Mouse (Mus musculus): ENCODE results near the gene Tead3.

DNA sequence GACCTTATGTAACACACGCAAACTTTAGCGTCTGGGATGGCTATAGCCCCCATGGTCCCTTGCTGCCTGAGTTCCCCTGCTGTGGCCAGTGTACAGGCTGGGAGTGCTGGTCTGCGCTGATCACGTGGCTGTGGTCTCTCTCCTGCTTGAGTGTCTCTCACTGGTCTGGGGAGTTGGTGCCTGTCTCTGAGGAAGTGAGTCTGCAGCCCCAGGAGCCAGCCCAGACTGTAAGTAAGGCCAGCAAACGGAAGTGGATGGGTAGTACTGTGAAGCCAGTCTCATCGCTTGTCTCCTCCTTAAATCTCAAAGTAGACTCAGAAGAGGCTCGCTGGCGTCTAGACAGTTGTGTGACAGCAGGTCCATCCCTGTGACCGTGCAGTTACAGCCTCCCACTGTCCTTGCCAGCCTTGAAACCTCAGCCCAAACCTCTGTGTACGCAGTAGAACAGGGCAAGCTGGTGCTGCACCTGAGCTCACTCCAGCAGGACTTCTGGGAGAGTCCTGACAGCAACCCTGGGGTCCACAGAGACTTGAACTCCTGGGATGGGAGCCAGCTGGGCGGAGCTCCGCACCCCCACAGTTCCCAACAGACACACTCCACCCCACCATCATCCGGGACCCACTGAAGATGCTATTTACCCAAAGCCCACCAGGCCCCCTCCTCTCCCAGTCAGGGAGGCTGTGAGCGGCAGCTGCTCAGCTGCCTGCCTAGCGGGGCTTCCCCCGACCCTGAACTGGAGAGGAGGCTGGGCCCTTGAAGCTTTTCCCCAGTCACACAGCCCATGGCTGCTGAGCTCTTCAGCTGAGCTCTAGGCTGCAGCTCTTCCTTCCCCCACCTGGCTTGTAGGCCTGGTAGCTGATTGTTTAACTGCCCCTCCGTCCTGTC lies 55.9 kb downstream of the Tead3 start:
- TF ChIP-seq CTCF (IDR thresholded peaks at IDR 0.05) (no peak), EP300 (IDR thresholded peaks at IDR 0.05) (no peak)

All from lung, postnatal 0 days (tissue).